Mouse (Mus musculus): ENCODE measurements around the gene Eif3k. TPM values are rescaled to one million over a fixed set of nuclear protein-coding genes. Genes with fewer than 3 reads are reported as not detected.

Gene Eif3k
- total and polyA plus RNA-seq, 3 experiments: 199 to 377 (median 280) TPM

DNA sequence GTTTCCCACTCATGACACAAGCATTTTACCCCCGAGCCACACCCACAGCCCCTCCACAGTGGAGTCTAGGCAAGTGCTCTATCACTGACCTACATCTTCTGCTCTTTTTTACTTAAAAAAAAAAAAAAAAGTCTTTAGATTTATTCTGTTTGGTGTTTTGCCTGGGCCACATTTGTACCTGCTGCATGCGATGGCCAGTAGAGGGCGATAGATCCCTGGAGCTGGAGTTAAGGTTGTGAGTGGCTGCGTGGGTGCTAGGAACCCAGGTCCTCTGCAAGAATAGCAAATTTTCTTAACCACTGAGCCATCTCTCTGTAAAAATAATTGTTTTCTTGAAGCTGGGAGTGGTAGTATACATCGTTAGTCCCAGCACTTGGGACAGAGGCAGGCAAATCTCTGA is 10.0 kb upstream of the Eif3k start:
- H3K4me3 ChIP-seq (ENCODE audit: low read depth, low read length): no peak overlapping the region
- H3K9me3 ChIP-seq (replicated peaks): no peaks in the 10 kb centered on the region
- DNase-seq (ENCODE audit: low spot score) (no peak), ATAC-seq (ENCODE audit: extremely low read depth, insufficient number of reproducible peaks, low FRiP score, poor library complexity, severe bottlenecking) (no peak)
- no peaks in the 10 kb centered on the region for H3K27me3 ChIP-seq (ENCODE audit: insufficient read depth, low read length)
- no peak for TF ChIP-seq POLR2AphosphoS5 (IDR thresholded peaks at IDR 0.05; ENCODE audit: insufficient replicate concordance, low read depth, low read length)
- no peak for TF ChIP-seq GATA2 (IDR thresholded peaks at IDR 0.05; ENCODE audit: borderline replicate concordance, low read depth, low read length)
- peak; percentile 36; the same call in 1 of the 2 replicates for TF ChIP-seq CTCF (IDR thresholded peaks at IDR 0.05; ENCODE audit: low read depth, low read length)
- TF ChIP-seq GATA1 (IDR thresholded peaks at IDR 0.05; ENCODE audit: borderline replicate concordance, low read length): no peak
- no peak for TF ChIP-seq TAL1 (conservative IDR thresholded peaks at IDR 0.05; ENCODE audit: low read depth, low read length)
- H3K4me1 ChIP-seq (ENCODE audit: insufficient read depth, low read depth, low read length): peaks cover 7% of the 10 kb centered on the region; the same call in 1 of the 2 replicates
- peaks cover 83% of the 10 kb centered on the region for H3K36me3 ChIP-seq (replicated peaks)

DNA sequence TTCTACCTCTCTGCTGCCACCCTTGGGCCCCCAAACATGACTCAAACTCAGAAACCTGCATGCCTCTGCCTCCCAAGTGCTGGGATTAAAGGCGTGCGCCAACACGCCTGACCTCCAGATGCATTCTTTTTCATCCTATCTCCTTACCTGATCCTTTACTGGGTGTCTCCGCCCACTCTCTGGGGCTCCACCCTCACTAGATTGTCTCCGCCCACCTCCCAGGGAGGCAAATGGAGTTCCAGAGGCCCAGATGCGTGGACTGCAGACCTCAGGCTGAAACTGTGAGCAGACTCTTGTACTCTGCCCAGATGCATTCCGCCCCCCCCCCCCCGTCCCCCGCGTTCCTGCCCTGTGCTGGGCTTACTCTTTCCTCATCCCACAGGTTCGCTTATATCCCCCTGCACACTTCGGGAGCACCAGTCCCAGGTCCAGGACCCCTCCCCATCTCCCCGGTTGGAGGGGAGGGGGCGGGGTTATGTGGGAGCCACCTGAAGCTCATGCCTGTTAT is 9.2 kb upstream of the Eif3k start:
- Histone ChIP-seq H3K9me3 (replicated peaks) (no peaks in the 10 kb centered on the region), H3K4me3 (ENCODE audit: low read depth, low read length) (no peak overlapping the region), H3K4me1 (ENCODE audit: insufficient read depth, low read depth, low read length) (peaks cover 7% of the 10 kb centered on the region; the same call in 1 of the 2 replicates), H3K36me3 (replicated peaks) (peaks cover 85% of the 10 kb centered on the region), H3K27me3 (ENCODE audit: insufficient read depth, low read length) (no peaks in the 10 kb centered on the region)
- DNase-seq (ENCODE audit: low spot score): no peak
- TF ChIP-seq GATA1 (IDR thresholded peaks at IDR 0.05; ENCODE audit: borderline replicate concordance, low read length) (no peak), TAL1 (conservative IDR thresholded peaks at IDR 0.05; ENCODE audit: low read depth, low read length) (no peak), GATA2 (IDR thresholded peaks at IDR 0.05; ENCODE audit: borderline replicate concordance, low read depth, low read length) (no peak), CTCF (IDR thresholded peaks at IDR 0.05; ENCODE audit: low read depth, low read length) (no peak), POLR2AphosphoS5 (IDR thresholded peaks at IDR 0.05; ENCODE audit: insufficient replicate concordance, low read depth, low read length) (no peak)
- ATAC-seq (ENCODE audit: extremely low read depth, insufficient number of reproducible peaks, low FRiP score, poor library complexity, severe bottlenecking): no peak

DNA sequence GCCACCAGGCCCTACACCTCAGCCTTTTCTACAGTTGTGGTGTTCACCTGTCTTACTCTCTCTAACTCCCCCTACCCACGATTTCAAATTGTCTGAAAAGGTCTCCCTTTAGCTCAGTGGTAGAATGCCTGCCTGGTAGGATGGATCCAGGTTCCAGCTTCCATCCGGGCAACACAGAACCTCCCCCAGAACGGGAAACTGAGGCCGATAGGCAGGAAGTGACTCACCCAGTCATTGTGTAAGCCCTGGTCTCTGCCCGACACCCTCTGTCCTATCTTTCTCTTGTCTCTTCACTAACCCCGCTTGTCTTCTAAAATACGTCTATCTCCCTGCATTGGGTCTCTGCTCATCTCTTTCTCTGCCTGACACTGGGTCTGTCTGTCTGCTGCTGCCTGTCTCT is 3.5 kb upstream of the Eif3k start:
- DNase-seq (ENCODE audit: low spot score): no peak
- Histone ChIP-seq H3K4me1 (ENCODE audit: insufficient read depth, low read depth, low read length) (peaks cover 35% of the 10 kb centered on the region), H3K4me3 (ENCODE audit: low read depth, low read length) (no peak overlapping the region), H3K36me3 (replicated peaks) (peaks cover 57% of the 10 kb centered on the region), H3K27me3 (ENCODE audit: insufficient read depth, low read length) (no peaks in the 10 kb centered on the region), H3K9me3 (replicated peaks) (no peaks in the 10 kb centered on the region)
- TF ChIP-seq CTCF (IDR thresholded peaks at IDR 0.05; ENCODE audit: low read depth, low read length) (no peak), TAL1 (conservative IDR thresholded peaks at IDR 0.05; ENCODE audit: low read depth, low read length) (no peak), GATA1 (IDR thresholded peaks at IDR 0.05; ENCODE audit: borderline replicate concordance, low read length) (no peak), POLR2AphosphoS5 (IDR thresholded peaks at IDR 0.05; ENCODE audit: insufficient replicate concordance, low read depth, low read length) (no peak), GATA2 (IDR thresholded peaks at IDR 0.05; ENCODE audit: borderline replicate concordance, low read depth, low read length) (no peak)
- no peak for ATAC-seq (ENCODE audit: extremely low read depth, insufficient number of reproducible peaks, low FRiP score, poor library complexity, severe bottlenecking)

DNA sequence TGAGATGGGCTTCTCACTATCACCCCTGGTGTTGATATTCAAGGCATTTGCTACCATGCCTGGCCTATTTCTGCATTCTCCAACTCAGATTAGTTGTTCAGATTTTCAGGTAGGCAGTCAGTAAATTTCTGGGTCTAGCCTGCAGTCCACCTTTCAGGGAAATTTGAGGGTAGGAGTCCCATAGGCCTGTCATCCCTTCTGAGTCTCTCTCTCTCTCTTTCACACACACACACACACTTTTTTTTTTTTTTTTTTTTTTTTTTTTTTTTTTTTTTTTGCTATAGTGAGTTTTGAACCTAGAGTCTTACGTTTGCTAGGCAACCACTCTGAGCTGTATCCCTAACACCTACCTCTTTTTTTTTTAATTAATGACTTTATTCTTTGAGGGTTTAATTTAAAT is 2.8 kb upstream of the Eif3k start:
- TF ChIP-seq GATA1 (IDR thresholded peaks at IDR 0.05; ENCODE audit: borderline replicate concordance, low read length): no peak
- no peak for TF ChIP-seq CTCF (IDR thresholded peaks at IDR 0.05; ENCODE audit: low read depth, low read length)
- no peak for TF ChIP-seq GATA2 (IDR thresholded peaks at IDR 0.05; ENCODE audit: borderline replicate concordance, low read depth, low read length)
- TF ChIP-seq POLR2AphosphoS5 (IDR thresholded peaks at IDR 0.05; ENCODE audit: insufficient replicate concordance, low read depth, low read length): no peak
- TF ChIP-seq TAL1 (conservative IDR thresholded peaks at IDR 0.05; ENCODE audit: low read depth, low read length): no peak
- Histone ChIP-seq H3K27me3 (ENCODE audit: insufficient read depth, low read length) (no peaks in the 10 kb centered on the region), H3K4me1 (ENCODE audit: insufficient read depth, low read depth, low read length) (peaks cover 39% of the 10 kb centered on the region), H3K4me3 (ENCODE audit: low read depth, low read length) (no peak overlapping the region), H3K9me3 (replicated peaks) (no peaks in the 10 kb centered on the region), H3K36me3 (replicated peaks) (peaks cover 55% of the 10 kb centered on the region)
- ATAC-seq (ENCODE audit: extremely low read depth, insufficient number of reproducible peaks, low FRiP score, poor library complexity, severe bottlenecking) (no peak), DNase-seq (ENCODE audit: low spot score) (no peak)

DNA sequence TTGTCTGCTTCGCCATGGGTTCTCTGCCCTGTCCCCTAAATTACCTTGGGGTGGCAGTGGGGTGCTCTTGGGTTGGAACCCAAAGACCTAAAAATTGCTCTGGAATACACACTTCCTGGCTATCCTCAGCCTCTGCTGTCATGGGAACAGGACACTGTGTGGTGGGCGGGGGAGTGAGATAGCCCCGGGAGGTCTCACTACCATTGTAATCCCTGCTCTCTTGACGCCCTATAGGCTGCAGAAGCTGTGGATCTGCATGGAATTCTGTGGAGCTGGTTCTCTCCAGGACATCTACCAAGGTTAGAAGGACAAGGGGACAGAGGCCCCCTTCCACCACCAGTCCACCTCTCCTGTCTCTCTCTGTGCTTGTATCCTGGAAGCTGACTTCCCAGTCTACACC is 2.2 kb upstream of the Eif3k start:
- Histone ChIP-seq H3K36me3 (replicated peaks) (peaks cover 56% of the 10 kb centered on the region), H3K4me1 (ENCODE audit: insufficient read depth, low read depth, low read length) (peaks cover 43% of the 10 kb centered on the region), H3K4me3 (ENCODE audit: low read depth, low read length) (no peak overlapping the region), H3K9me3 (replicated peaks) (no peaks in the 10 kb centered on the region), H3K27me3 (ENCODE audit: insufficient read depth, low read length) (no peaks in the 10 kb centered on the region)
- no peak for ATAC-seq (ENCODE audit: extremely low read depth, insufficient number of reproducible peaks, low FRiP score, poor library complexity, severe bottlenecking)
- DNase-seq (ENCODE audit: low spot score): no peak
- TF ChIP-seq GATA2 (IDR thresholded peaks at IDR 0.05; ENCODE audit: borderline replicate concordance, low read depth, low read length): no peak
- TF ChIP-seq GATA1 (IDR thresholded peaks at IDR 0.05; ENCODE audit: borderline replicate concordance, low read length): no peak
- no peak for TF ChIP-seq CTCF (IDR thresholded peaks at IDR 0.05; ENCODE audit: low read depth, low read length)
- no peak for TF ChIP-seq TAL1 (conservative IDR thresholded peaks at IDR 0.05; ENCODE audit: low read depth, low read length)
- no peak for TF ChIP-seq POLR2AphosphoS5 (IDR thresholded peaks at IDR 0.05; ENCODE audit: insufficient replicate concordance, low read depth, low read length)

DNA sequence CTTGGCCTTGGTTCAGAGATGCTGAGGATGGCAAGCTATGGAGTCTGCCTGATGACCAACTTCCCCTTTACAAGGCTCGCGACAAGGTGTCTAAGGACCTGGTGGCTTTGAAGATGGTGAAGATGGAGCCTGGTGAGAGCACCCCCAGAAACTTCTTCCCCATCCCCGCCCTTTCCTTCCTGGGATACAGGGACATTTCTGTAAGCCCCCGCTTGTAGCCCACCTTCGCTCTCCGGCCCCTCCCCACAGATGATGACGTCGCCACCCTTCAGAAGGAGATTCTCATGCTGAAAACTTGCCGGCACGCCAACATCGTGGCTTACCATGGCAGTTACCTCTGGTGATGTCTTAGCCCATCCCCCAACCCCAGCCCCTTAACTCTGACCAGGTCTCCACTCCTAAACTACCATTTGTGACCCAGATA is 1.5 kb upstream of the Eif3k start:
- DNase-seq (ENCODE audit: low spot score) (peak; percentile 36), ATAC-seq (ENCODE audit: extremely low read depth, insufficient number of reproducible peaks, low FRiP score, poor library complexity, severe bottlenecking) (no peak)
- H3K4me3 ChIP-seq (ENCODE audit: low read depth, low read length): peak overlapping the region; percentile 72
- TF ChIP-seq TAL1 (conservative IDR thresholded peaks at IDR 0.05; ENCODE audit: low read depth, low read length) (no peak), GATA2 (IDR thresholded peaks at IDR 0.05; ENCODE audit: borderline replicate concordance, low read depth, low read length) (no peak), POLR2AphosphoS5 (IDR thresholded peaks at IDR 0.05; ENCODE audit: insufficient replicate concordance, low read depth, low read length) (no peak), GATA1 (IDR thresholded peaks at IDR 0.05; ENCODE audit: borderline replicate concordance, low read length) (no peak), CTCF (IDR thresholded peaks at IDR 0.05; ENCODE audit: low read depth, low read length) (no peak)
- H3K4me1 ChIP-seq (ENCODE audit: insufficient read depth, low read depth, low read length): peaks cover 50% of the 10 kb centered on the region
- H3K36me3 ChIP-seq (replicated peaks): peaks cover 56% of the 10 kb centered on the region
- H3K9me3 ChIP-seq (replicated peaks): no peaks in the 10 kb centered on the region
- no peaks in the 10 kb centered on the region for H3K27me3 ChIP-seq (ENCODE audit: insufficient read depth, low read length)

All from G1E (cell line).